Comparison of ENCODE assay signal across 27 mouse cellular contexts in genomic region chr3:75648226-75648625, GRCm38 (mm10).
"Had no signal": no experiment of that assay in that cellular context is flagged by ENCODE, and none has a peak within 500 bp of the region (broad histone marks: within the 10 kb centered on the region; RNA-seq: fewer than 3 reads in every experiment).

No protein-coding gene starts in this region.

- H3K27ac ChIP-seq: gastrocnemius, adult 2 months; heart, embryonic 10.5 days; hindbrain, embryonic 10.5 days; hindbrain, embryonic 12.5 days; hindbrain, embryonic 14.5 days; kidney, embryonic 15.5 days; kidney, postnatal 0 days; limb, embryonic 13.5 days; limb, embryonic 15.5 days; liver, embryonic 12.5 days; liver, embryonic 14.5 days had no signal

- ATAC-seq: inflammation-experienced regulatory T-cells, adult 6 months; intestine, embryonic 16.5 days; liver, embryonic 12.5 days had no signal

- DNase-seq: gastrocnemius, adult 2 months; gastrocnemius, postnatal 10 days; gastrocnemius, postnatal 25 days; heart, adult 18-20 months; heart, postnatal 10 days; heart, postnatal 4 days; kidney, adult 11 months; kidney, adult 2 months; kidney, adult 9 months; kidney, postnatal 14 days; kidney, postnatal 36 days; layer of hippocampus, adult 9-11 months; layer of hippocampus, postnatal 36 days; left cerebral cortex, postnatal 4 days had no signal

- H3K4me3 ChIP-seq: gastrocnemius, adult 2 months; heart, embryonic 10.5 days; heart, embryonic 12.5 days; hindbrain, embryonic 10.5 days; hindbrain, embryonic 12.5 days; kidney, embryonic 15.5 days; limb, embryonic 13.5 days; limb, embryonic 15.5 days; liver, embryonic 12.5 days had no signal

- H3K4me1 ChIP-seq: heart, embryonic 10.5 days; heart, embryonic 12.5 days; hindbrain, embryonic 10.5 days; hindbrain, embryonic 12.5 days; kidney, embryonic 15.5 days; limb, embryonic 13.5 days; limb, embryonic 15.5 days; liver, embryonic 12.5 days had no signal

- H3K4me2 ChIP-seq: heart, embryonic 12.5 days; hindbrain, embryonic 12.5 days; hindbrain, embryonic 14.5 days; kidney, embryonic 15.5 days; limb, embryonic 13.5 days; limb, embryonic 15.5 days; liver, embryonic 12.5 days had no signal

- H3K9me3 ChIP-seq: heart, embryonic 10.5 days; heart, embryonic 12.5 days; hindbrain, embryonic 10.5 days; hindbrain, embryonic 12.5 days; kidney, embryonic 15.5 days; limb, embryonic 13.5 days; limb, embryonic 15.5 days; liver, embryonic 12.5 days had no signal

- H3K27me3 ChIP-seq: heart, embryonic 12.5 days; hindbrain, embryonic 12.5 days; kidney, embryonic 15.5 days; limb, embryonic 13.5 days; limb, embryonic 15.5 days; liver, embryonic 12.5 days had no signal

- H3K36me3 ChIP-seq: heart, embryonic 10.5 days; heart, embryonic 12.5 days; hindbrain, embryonic 10.5 days; hindbrain, embryonic 12.5 days; kidney, embryonic 15.5 days; limb, embryonic 13.5 days; limb, embryonic 15.5 days; liver, embryonic 12.5 days had no signal

- H3K9ac ChIP-seq: heart, embryonic 12.5 days; hindbrain, embryonic 12.5 days; hindbrain, embryonic 14.5 days; kidney, embryonic 15.5 days; limb, embryonic 13.5 days; limb, embryonic 15.5 days; liver, embryonic 12.5 days; liver, embryonic 14.5 days had no signal
